24 mouse cellular contexts compared by ENCODE assay signal in the genomic region with DNA sequence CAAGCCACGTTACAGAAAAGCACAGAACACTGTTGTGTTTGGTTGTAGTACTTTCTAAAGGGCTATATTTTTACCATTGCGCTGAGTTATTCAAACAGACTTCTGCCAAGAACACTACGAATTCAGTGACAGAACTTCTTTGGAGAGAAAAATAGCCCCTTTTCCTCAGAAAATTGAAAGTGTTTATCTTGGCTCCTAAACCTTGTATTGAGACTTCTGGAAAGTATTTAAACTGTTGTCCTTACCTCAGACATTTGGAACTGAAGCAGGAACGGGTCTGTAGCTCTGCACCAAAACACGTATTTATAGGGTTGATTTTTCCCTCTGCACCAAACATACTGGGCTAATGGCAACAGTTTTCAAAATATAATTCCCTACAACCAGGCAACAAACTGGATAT.
DNase-seq lines count a peak whose midpoint lies in the region; ATAC-seq and TF ChIP-seq lines count a peak whose summit lies in the region.
"Had no signal": no experiment of that assay in that cellular context is flagged by ENCODE, and none has a peak within 500 bp of the region (broad histone marks: within the 10 kb centered on the region; RNA-seq: fewer than 3 reads in every experiment).

No protein-coding gene starts in this region.

- H3K9ac ChIP-seq in heart, adult 2 months (ENCODE audit: low read depth, low read length) = no peak overlapping the region
- H3K9ac ChIP-seq in heart, embryonic 12.5 days = no peak overlapping the region
- H3K9ac ChIP-seq in kidney, embryonic 15.5 days = no peak overlapping the region
- no peak overlapping the region for H3K9ac ChIP-seq in stomach, embryonic 14.5 days (replicated peaks; ENCODE audit: low read depth, low read length)
- H3K9ac ChIP-seq in stomach, postnatal 0 days (ENCODE audit: low read length) = no peak overlapping the region
- H3K9ac ChIP-seq: embryonic facial prominence, embryonic 13.5 days; hindbrain, embryonic 14.5 days had no signal

- H3K27me3 ChIP-seq in heart, adult 2 months (ENCODE audit: control insufficient read depth, insufficient read depth, low read length) = no peaks in the 10 kb centered on the region
- H3K27me3 ChIP-seq in heart, embryonic 12.5 days (replicated peaks) = no peaks in the 10 kb centered on the region
- no peaks in the 10 kb centered on the region for H3K27me3 ChIP-seq in kidney, embryonic 15.5 days
- no peaks in the 10 kb centered on the region for H3K27me3 ChIP-seq in stomach, embryonic 14.5 days (ENCODE audit: control insufficient read depth, insufficient read depth, low read length)
- H3K27me3 ChIP-seq in stomach, postnatal 0 days (ENCODE audit: control insufficient read depth, insufficient read depth, low read length) = no peaks in the 10 kb centered on the region
- H3K27me3 ChIP-seq: embryonic facial prominence, embryonic 13.5 days had no signal

- H3K79me2 ChIP-seq in heart, adult 2 months (replicated peaks; ENCODE audit: control insufficient read depth, insufficient read depth, low read length) = no peaks in the 10 kb centered on the region

- H3K4me3 ChIP-seq in heart, adult 2 months = no peak overlapping the region
- H3K4me3 ChIP-seq in heart, embryonic 12.5 days = no peak overlapping the region
- H3K4me3 ChIP-seq in kidney, embryonic 15.5 days (replicated peaks) = no peak overlapping the region
- no peak overlapping the region for H3K4me3 ChIP-seq in stomach, embryonic 14.5 days (ENCODE audit: low read depth, low read length)
- H3K4me3 ChIP-seq in stomach, postnatal 0 days (ENCODE audit: low read depth, low read length) = no peak overlapping the region
- H3K4me3 ChIP-seq: embryonic facial prominence, embryonic 13.5 days; forebrain, embryonic 10.5 days; left cerebral cortex, adult 2 months had no signal

- no peak for TF ChIP-seq POLR2A in heart, adult 2 months (IDR thresholded peaks at IDR 0.05; ENCODE audit: insufficient read depth, low read depth, low read length)

- TF ChIP-seq EP300 in heart, adult 2 months (IDR thresholded peaks at IDR 0.05; ENCODE audit: insufficient read depth, low read depth, low read length) = no peak
- TF ChIP-seq EP300 in stomach, postnatal 0 days (optimal IDR thresholded peaks at IDR 0.05) = no peak

- intact Hi-C loops in heart, adult 2 months (cut with DNase I) = no loop called here
- intact Hi-C loops in left cerebral cortex, postnatal 14 days (cut with DNase I) = no loop called here

- TF ChIP-seq CTCF in heart, adult 2 months (IDR thresholded peaks at IDR 0.05) = no peak
- TF ChIP-seq CTCF in stomach, postnatal 0 days (IDR thresholded peaks at IDR 0.05; ENCODE audit: low read depth) = no peak

- H3K9me3 ChIP-seq in heart, embryonic 12.5 days (replicated peaks) = no peaks in the 10 kb centered on the region
- no peaks in the 10 kb centered on the region for H3K9me3 ChIP-seq in kidney, embryonic 15.5 days (replicated peaks)
- no peaks in the 10 kb centered on the region for H3K9me3 ChIP-seq in stomach, embryonic 14.5 days (ENCODE audit: control insufficient read depth, low read depth, low read length)
- no peaks in the 10 kb centered on the region for H3K9me3 ChIP-seq in stomach, postnatal 0 days (ENCODE audit: control insufficient read depth, low read length)
- H3K9me3 ChIP-seq: embryonic facial prominence, embryonic 13.5 days; forebrain, embryonic 10.5 days; G1E had no signal

- WGBS in heart, adult 2 months = 56% methylated on average over 5 of the region's 5 CpGs
- WGBS in heart, embryonic 12.5 days = 58% methylated on average over 5 of the region's 5 CpGs
- 53% methylated on average over 5 of the region's 5 CpGs for WGBS in kidney, embryonic 15.5 days
- WGBS in stomach, embryonic 14.5 days = 46% methylated on average over 5 of the region's 5 CpGs
- WGBS in stomach, postnatal 0 days = 45% methylated on average over 5 of the region's 5 CpGs

- peak overlapping the region; percentile 32; the same call in 1 of the 2 replicates for H3K27ac ChIP-seq in heart, adult 2 months
- H3K27ac ChIP-seq in heart, embryonic 12.5 days (ENCODE audit: poor library complexity, severe bottlenecking) = no peak overlapping the region
- 0 out of 2 replicates have a peak overlapping the region, but pooled peaks have one; percentile 42 for H3K27ac ChIP-seq in kidney, embryonic 15.5 days
- H3K27ac ChIP-seq in stomach, embryonic 14.5 days (ENCODE audit: low read length) = 0 out of 2 replicates have a peak overlapping the region, but pooled peaks have one; percentile 33
- H3K27ac ChIP-seq in stomach, postnatal 0 days (replicated peaks) = no peak overlapping the region
- H3K27ac ChIP-seq: embryonic facial prominence, embryonic 13.5 days; forebrain, embryonic 10.5 days; hindbrain, embryonic 14.5 days; left cerebral cortex, adult 2 months; macrophage had no signal

- no peaks in the 10 kb centered on the region for H3K36me3 ChIP-seq in heart, adult 2 months (ENCODE audit: control insufficient read depth, insufficient read depth, low read length)
- H3K36me3 ChIP-seq in heart, embryonic 12.5 days = no peaks in the 10 kb centered on the region
- no peaks in the 10 kb centered on the region for H3K36me3 ChIP-seq in kidney, embryonic 15.5 days
- no peaks in the 10 kb centered on the region for H3K36me3 ChIP-seq in stomach, embryonic 14.5 days (ENCODE audit: control insufficient read depth, insufficient read depth, low read length)
- no peaks in the 10 kb centered on the region for H3K36me3 ChIP-seq in stomach, postnatal 0 days (ENCODE audit: control insufficient read depth, insufficient read depth, low read length)
- H3K36me3 ChIP-seq: embryonic facial prominence, embryonic 13.5 days; forebrain, embryonic 10.5 days had no signal

- ATAC-seq in heart, embryonic 12.5 days (ENCODE audit: insufficient number of reproducible peaks, low FRiP score) = no peak
- no peak for ATAC-seq in kidney, embryonic 15.5 days (replicated peaks; ENCODE audit: low FRiP score)
- ATAC-seq in stomach, embryonic 14.5 days (ENCODE audit: insufficient number of reproducible peaks, insufficient read depth, low FRiP score, low read depth) = no peak
- no peak for ATAC-seq in stomach, postnatal 0 days (ENCODE audit: low FRiP score, low TSS enrichment)
- ATAC-seq in monocyte, adult 5-6 weeks (replicated peaks; ENCODE audit: insufficient number of reproducible peaks, low FRiP score, low TSS enrichment, poor library complexity, severe bottlenecking) = no peak
- ATAC-seq: activated CD4-positive, CD25-positive, alpha-beta regulatory T cell, adult 4 months; intestine, embryonic 16.5 days had no signal

- no peak for DNase-seq in heart, adult 2 months
- DNase-seq in kidney, adult 18-20 months = no peak
- no peak for DNase-seq in stomach, postnatal 0 days (ENCODE audit: low spot score)
- no peak for DNase-seq in left cerebral cortex, postnatal 14 days (ENCODE audit: low spot score in 2 of 2)
- DNase-seq: adrenal gland, postnatal 14 days; cerebellum, postnatal 10 days; heart, postnatal 36 days; kidney, postnatal 14 days; layer of hippocampus, adult 9-11 months; retina, postnatal 1 day; right cerebral cortex, postnatal 4 days had no signal

- H3K4me1 ChIP-seq in heart, adult 2 months (ENCODE audit: control insufficient read depth, insufficient read depth, low read length) = no peaks in the 10 kb centered on the region
- peaks cover 10% of the 10 kb centered on the region; the same call in 1 of the 2 replicates for H3K4me1 ChIP-seq in heart, embryonic 12.5 days (replicated peaks)
- H3K4me1 ChIP-seq in kidney, embryonic 15.5 days = peaks cover 2% of the 10 kb centered on the region; the same call in 1 of the 2 replicates
- H3K4me1 ChIP-seq in stomach, embryonic 14.5 days (ENCODE audit: control insufficient read depth, insufficient read depth, low read length) = 0 out of 2 replicates have a peak, but pooled peaks cover 3% of the 10 kb centered on the region
- H3K4me1 ChIP-seq in stomach, postnatal 0 days (replicated peaks; ENCODE audit: control insufficient read depth, insufficient read depth) = no peaks in the 10 kb centered on the region

- no peak overlapping the region for H3K4me2 ChIP-seq in heart, embryonic 12.5 days
- H3K4me2 ChIP-seq in kidney, embryonic 15.5 days = no peak overlapping the region
- H3K4me2 ChIP-seq in stomach, embryonic 14.5 days (replicated peaks; ENCODE audit: low read depth, low read length) = no peak overlapping the region
- no peak overlapping the region for H3K4me2 ChIP-seq in stomach, postnatal 0 days (replicated peaks; ENCODE audit: low read depth)
- H3K4me2 ChIP-seq: embryonic facial prominence, embryonic 13.5 days; hindbrain, embryonic 14.5 days; midbrain, embryonic 11.5 days had no signal

Comparison
In these comparisons a context has a peak if more than half of its experiments do, and no peak if none do; other contexts are left out.
1. H3K27ac ChIP-seq: peak in heart, adult 2 months (single experiment), kidney, embryonic 15.5 days (single experiment) and stomach, embryonic 14.5 days (single experiment); none in heart, embryonic 12.5 days (single experiment) and stomach, postnatal 0 days (single experiment).